Mouse (Mus musculus): ENCODE results near the gene Nlgn1.

DNA sequence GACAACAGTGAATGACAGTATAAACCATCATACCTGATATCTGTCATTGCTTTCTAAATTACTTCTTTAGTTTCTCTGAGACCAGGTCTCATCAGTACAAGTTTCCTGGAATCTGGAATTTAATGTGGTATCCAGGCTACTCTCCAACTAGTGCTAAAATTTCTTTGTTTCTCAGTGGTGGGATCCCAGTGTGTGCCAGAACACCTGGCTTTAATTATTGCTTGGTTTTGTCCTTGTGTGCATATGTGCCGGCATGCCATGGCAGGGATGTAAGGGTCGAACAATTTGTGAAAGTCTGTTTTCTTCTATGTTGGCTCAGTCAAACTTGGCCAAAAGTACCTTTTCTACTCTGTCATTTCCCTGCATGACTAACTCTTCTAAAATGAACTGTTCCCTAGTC is 703.1 kb downstream of the Nlgn1 start:
- no peak for TF ChIP-seq GATA1 (IDR thresholded peaks at IDR 0.05; ENCODE audit: low read length)
- TF ChIP-seq TAL1 (IDR thresholded peaks at IDR 0.05; ENCODE audit: low read length), result no peak
